Mouse (Mus musculus) erythroblast, embryonic 14.5 days (primary cell): ENCODE results near the gene Agpat4.

Experiments
- GATA1 ChIP-seq: IDR thresholded peaks from 2 replicates; pipeline ENCODE4 v1.6.1; 2012; ENCODE audit warnings: low read length, inconsistent platforms, mixed read lengths
- TAL1 ChIP-seq: IDR thresholded peaks from 3 replicates; pipeline ENCODE4 v1.6.1; 2012; ENCODE audit warnings: low read length, inconsistent platforms, mixed read lengths

DNA sequence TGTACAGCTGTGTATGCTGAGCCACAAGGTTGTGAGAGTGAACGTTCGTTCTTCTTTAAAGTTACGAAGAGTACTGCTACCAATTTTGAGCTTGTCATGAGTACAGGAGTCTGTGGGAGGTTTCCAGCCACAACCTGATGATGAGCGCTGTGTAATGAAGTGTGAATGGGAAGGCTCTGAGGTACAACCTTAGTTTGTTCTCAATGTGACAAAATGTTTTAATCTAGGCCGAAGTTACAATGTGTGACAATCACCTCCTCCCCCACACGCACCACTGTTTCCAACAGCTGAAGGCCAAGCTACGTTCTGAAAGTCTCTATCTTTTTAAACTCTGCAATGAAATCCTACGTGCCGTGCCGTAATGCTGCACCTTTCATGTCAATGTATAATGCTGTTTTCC lies 16.2 kb upstream of the Agpat4 start:
- TF ChIP-seq GATA1, result no peak
- no peak for TF ChIP-seq TAL1
